Mouse (Mus musculus) bone marrow macrophage, adult 2 months (primary cell): ENCODE results near the gene Pcp4l1. TPM values are rescaled to one million over a fixed set of nuclear protein-coding genes. Genes with fewer than 3 reads are reported as not detected.
A peak's percentile ranks its signal among the peaks of the same experiment; 100 is the strongest.
"Not testable (repeated sequence)": the region's sequence is repeated elsewhere in the genome, so short reads cannot be mapped to it uniquely, and the experiment has no call there.

ENCODE experiments used
- H3K27ac ChIP-seq: 2 replicates; pipeline ENCODE4 v1.5.1; 2012; ENCODE audit warnings: low read depth, low read length; ENCODE audit not compliant: insufficient read depth
- H3K4me1 ChIP-seq: 2 replicates; pipeline ENCODE4 v1.6.1; 2012; ENCODE audit warnings: low read length; ENCODE audit not compliant: control insufficient read depth, insufficient read depth
- H3K4me3 ChIP-seq: 2 replicates; pipeline ENCODE4 v1.5.1; 2012; ENCODE audit warnings: mild to moderate bottlenecking, low read length, moderate library complexity; ENCODE audit not compliant: insufficient read depth
- CTCF ChIP-seq: IDR thresholded peaks from 2 replicates; pipeline ENCODE4 v1.5.1; 2012; ENCODE audit warnings: low read depth, mild to moderate bottlenecking, low read length, moderate library complexity
- POLR2A ChIP-seq: IDR thresholded peaks from 2 replicates; pipeline ENCODE4 v1.6.1; 2012; ENCODE audit warnings: mild to moderate bottlenecking, low read depth, low read length, borderline replicate concordance
- polyA plus RNA-seq: library from polyadenylated mRNA; stranded (reverse); fragments of >200 nt; gene quantifications from 2 replicates; pipeline ENCODE4 v1.2.4, GENCODE M21; 2012; ENCODE audit not compliant: missing spikeins, insufficient read depth, insufficient read length

Gene Pcp4l1
- 120 and 145 TPM in 2 replicates for polyA plus RNA-seq

DNA sequence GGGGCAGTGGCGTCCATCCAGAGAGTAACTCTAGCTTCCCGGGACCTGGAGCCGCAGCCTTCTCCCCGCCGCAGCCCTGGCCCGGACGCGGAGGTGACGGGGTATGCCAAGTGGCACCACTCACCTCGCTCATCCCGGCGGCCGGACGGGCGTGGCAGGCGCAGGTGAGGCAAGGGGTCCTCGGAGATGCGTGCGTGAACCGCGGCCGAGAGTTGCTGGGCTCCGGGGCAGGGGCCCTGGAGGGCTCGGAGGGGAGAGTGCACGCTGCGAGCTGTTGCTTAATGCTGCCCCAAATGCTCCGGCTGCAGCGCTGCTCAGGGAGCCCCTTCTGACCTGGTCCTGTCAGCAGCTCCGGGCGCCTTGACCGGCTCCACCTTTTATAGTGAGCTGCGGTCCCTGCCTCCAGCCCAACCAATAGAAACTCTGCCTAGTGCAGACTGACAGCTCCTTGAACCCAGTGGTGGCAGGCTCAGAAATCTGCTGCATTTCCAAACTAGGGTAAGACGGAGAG, at the start of gene Pcp4l1:
Gene Pcp4l1 (minus strand): TSS at position 382 of the 511 bp plus-strand sequence.
- peak within 1 kb of the TSS; percentile 85 for H3K4me3 ChIP-seq
- H3K27ac ChIP-seq: no peak within 1 kb of the TSS
- H3K4me1 ChIP-seq: peaks cover 14% of the 10 kb centered on the region
- TF ChIP-seq POLR2A (no peak), CTCF (no peak)

DNA sequence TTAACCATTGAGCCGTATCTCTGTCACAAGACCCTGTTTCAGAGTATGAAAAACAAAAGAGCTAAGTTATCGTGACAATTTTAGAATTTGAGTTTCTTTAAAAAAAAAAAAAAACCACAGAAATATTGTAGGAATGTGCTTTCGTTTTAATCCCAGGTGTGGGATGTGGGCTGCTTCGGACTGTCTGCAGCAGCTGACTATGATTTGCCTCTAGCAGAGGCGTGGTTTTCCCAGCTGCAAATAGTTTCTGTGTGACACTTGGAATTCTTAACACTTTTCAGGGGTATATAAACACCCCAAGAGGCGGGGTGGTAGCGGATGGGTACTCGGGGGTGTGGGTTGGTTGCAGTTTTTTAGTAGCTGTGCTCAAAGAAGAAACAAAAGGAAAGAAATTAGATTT, 49.3 kb upstream of the Pcp4l1 start:
- H3K27ac ChIP-seq: no peak overlapping the region
- no peak for TF ChIP-seq CTCF
- no peak for TF ChIP-seq POLR2A
- H3K4me1 ChIP-seq: peaks cover 31% of the 10 kb centered on the region
- no peak overlapping the region for H3K4me3 ChIP-seq

DNA sequence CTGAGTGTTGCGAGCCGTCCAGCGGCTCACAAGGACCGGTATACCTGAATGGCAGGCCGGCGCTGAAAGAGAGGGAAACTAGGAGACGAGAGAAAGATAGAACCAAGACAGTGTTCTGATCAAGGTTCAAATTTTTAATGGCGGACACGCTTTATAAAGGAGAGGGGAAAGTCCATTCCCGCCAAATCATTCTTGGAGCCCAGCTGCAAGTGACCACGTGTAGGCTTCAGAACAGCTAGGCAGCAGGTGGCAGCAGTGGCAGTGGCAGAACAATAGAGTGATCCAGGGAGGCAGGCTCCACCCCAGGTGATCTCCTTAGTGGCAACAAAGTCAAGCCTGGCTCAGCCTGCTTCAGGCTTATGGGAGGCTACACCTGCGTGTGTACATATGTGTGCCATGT, 45.9 kb upstream of the Pcp4l1 start:
- H3K27ac ChIP-seq, H3K4me3 ChIP-seq, H3K4me1 ChIP-seq: not testable (repeated sequence)

DNA sequence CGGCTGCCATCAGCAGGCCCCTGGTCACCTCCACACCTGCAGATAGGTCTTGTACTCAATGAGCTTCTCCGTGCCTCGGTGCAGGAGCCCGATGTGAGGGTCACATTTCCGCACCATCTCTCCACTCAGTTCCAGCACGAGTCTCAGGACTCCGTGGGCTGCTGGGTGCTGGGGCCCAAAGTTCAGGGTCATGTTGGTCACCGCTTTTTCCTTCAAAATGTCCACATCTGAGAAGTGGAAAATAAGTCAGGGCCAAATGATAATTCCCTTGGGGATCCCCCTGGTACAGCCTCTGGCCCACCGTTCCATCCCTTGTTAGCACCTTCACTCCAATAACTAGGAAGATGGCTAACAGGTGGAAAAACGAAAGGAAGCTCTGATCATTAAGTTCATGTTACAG, 44.8 kb upstream of the Pcp4l1 start:
- H3K27ac ChIP-seq: no peak overlapping the region
- H3K4me1 ChIP-seq: peaks cover 6% of the 10 kb centered on the region
- no peak overlapping the region for H3K4me3 ChIP-seq
- TF ChIP-seq POLR2A: no peak
- TF ChIP-seq CTCF: no peak

DNA sequence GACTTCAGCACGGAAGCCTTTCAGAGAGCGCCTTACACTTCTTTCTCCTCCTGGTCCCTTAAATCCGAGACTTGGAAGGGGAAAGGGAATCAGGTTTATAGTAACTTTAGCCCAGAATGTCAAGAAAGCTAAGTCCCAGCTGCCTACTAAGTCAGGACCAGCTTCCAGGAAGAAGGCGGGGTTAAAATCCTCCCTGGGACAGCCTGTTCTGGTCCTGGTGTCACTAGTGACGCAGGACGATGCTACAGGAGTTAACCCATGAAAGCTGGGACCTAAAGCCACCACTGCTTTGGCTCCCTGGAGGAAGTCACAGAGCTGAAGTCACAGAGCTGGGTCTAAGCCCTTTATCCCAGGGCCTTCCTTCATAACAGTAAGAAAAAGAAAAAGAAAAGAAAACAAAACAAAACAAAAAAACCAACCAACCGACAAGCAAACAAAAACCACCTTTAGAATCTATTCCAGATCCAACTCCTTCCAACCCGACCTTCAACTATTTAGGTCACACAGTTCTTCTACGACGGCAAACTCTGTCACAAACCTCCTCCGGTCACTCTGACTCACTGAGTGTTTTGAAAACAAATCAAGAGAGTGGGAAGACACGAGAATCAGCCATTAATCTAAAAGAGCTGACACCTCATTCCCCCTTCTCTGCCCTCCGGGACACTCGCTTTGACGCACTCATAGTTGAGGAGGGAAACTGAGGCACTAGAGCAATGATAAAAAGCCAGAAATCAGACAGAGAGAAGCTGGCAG, 44.1 kb upstream of the Pcp4l1 start:
- H3K27ac ChIP-seq: no peak overlapping the region

DNA sequence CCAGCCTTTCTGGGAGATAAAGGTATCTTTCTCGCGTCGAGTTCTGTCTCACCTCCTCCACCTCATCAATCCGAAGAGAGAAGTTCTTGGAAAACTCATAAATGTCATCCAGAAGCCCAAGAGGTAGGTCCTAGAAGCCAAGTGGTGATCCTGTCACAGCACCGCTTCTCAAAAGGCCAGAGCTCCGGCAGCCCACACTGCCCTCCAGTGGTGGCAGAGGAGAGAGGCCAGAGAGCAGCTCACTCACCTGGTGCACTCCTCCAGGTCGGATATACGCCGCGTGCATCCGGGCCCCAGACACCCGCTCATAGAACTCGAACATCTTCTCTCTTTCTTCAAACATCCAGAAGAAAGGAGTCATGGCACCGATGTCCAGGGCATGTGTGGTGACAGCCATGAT, 42.4 kb upstream of the Pcp4l1 start:
- H3K4me3 ChIP-seq: no peak overlapping the region
- no peak overlapping the region for H3K27ac ChIP-seq
- peaks cover 17% of the 10 kb centered on the region for H3K4me1 ChIP-seq
- no peak for TF ChIP-seq POLR2A
- peak; percentile 76 for TF ChIP-seq CTCF

More for the DNA sequence above, 44.1 kb upstream of the Pcp4l1 start:
- H3K4me3 ChIP-seq: no peak overlapping the region
- TF ChIP-seq POLR2A (no peak), CTCF (no peak)
- H3K4me1 ChIP-seq: peaks cover 13% of the 10 kb centered on the region

DNA sequence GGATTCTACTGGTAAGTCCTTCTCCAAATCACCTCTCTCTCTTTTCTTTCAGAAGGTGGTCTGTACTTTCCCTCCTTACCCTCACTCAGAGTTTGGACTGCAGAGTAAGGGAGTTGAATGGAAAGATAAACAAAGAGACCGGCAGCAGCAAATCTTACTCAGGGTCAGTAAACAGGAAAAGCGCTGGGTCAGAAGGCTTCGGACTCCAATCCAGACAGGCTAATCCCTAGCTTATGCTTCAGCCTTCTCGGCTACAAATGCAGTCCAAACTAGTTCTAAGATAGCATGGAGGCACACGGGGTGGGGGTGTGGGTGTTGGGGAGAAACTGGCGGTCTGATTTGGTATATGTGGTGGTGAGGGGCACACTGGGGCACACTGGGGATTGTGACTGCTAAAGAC, 41.4 kb upstream of the Pcp4l1 start:
- Histone ChIP-seq H3K4me1 (peaks cover 17% of the 10 kb centered on the region), H3K4me3 (no peak overlapping the region), H3K27ac (no peak overlapping the region)
- TF ChIP-seq CTCF: no peak
- TF ChIP-seq POLR2A: no peak

DNA sequence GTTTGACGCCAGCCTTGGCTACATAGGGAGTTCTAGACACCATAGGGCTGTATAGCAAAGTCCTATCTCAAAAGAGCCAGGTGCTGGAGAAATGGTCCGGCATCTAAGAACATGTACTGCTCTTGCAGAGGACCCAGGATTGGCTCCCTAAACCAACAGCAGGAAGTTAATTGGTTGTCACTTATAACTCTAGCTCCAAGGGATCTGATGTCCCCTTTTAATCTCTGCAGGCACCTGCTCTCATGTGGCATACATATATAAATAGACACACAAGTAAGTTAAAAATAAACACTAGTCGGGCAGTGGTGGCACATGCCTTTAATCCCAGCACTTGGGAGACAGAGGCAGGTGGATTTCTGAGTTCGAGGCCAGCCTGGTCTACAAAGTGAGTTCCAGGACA, 39.7 kb upstream of the Pcp4l1 start:
- H3K4me3 ChIP-seq: no peak overlapping the region
- H3K4me1 ChIP-seq: peaks cover 18% of the 10 kb centered on the region
- H3K27ac ChIP-seq: peak overlapping the region; percentile 98
- TF ChIP-seq POLR2A: no peak
- TF ChIP-seq CTCF: no peak

DNA sequence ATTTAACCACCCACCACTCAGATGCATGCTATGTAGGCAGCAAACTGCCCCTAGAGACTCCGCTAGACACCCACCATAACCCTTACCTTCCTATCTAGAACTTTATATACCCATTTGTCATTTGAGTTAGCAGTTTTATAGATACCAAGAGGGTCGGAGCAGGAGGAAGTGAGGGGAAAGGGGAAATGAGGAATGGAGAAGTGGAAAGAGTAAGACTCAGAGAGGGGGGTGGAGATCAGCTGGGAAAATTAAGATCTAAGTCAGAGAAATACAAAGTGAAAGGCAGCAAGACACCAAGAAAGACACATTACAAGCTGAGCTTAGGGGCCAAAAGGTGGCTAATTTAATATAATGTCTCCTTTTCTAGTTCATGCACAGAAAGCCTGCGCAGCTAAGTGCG, 38.5 kb upstream of the Pcp4l1 start:
- peak overlapping the region; percentile 77 for H3K4me3 ChIP-seq
- peak overlapping the region; percentile 98 for H3K27ac ChIP-seq
- no peak for TF ChIP-seq CTCF
- no peak for TF ChIP-seq POLR2A
- peaks cover 30% of the 10 kb centered on the region for H3K4me1 ChIP-seq

DNA sequence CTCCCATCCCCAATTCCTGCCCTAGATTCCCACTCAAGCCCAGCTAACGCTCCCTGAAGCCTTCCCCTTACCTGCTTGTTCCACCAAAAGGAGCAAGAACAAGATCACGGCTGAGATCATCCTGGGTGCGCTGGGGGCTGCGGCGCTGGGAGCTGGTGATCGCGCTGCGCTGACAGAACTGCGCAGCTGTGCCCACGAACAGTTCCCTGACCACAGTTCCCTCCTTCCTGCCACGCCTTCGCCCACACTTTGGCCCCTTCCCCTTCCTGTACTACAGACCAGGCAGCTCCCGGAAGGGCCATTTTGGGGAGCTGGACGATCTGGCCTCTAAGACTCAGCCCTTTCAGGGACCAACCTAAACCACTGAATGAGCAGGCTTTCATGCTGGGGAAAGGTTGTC, 38.1 kb upstream of the Pcp4l1 start, which contains the start of gene Fcer1g:
Gene Fcer1g (minus strand): TSS at position 240 of the 400 bp plus-strand sequence.
- peak within 1 kb of the TSS; percentile 98 for H3K27ac ChIP-seq
- H3K4me3 ChIP-seq: peak within 1 kb of the TSS; percentile 77
- H3K4me1 ChIP-seq: peaks cover 30% of the 10 kb centered on the region
- TF ChIP-seq CTCF (no peak), POLR2A (no peak)
